Mouse (Mus musculus): ENCODE results near the gene Dennd1a.

DNA sequence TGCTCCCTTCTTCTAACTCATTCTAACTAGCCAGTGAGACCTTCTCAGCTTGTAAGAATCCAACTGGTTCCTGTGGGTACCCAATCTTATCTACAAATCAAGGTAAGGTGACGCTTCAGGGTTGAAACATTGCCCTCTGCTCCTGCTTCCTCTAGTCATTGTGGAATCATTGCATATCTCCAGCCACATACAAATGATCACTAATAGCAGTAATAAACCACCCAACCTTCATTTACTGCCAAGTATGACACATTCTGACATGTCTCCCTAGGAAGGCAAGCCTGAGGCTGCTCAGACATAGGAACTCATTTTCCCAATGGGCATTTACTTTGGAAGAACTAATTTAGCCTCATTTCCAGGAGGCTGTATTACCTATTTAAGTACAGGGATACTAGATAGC lies 18.0 kb upstream of the Dennd1a start:
- no peak for TF ChIP-seq POLR2A (IDR thresholded peaks at IDR 0.05; ENCODE audit: borderline replicate concordance, extremely low read depth, low read depth, low read length)
- TF ChIP-seq CTCF (IDR thresholded peaks at IDR 0.05; ENCODE audit: insufficient read depth, low read length), result no peak
